Mouse (Mus musculus) MEL (cell line): ENCODE data around the gene Lrrc73.

Experiments used
- CTCF ChIP-seq, 3 experiments: IDR thresholded peaks in 2 of 3; conservative IDR thresholded peaks in 1 of 3; 2 replicates each; pipeline ENCODE4 v1.5.1; 2011 to 2012; ENCODE audit warnings: low read length in 3 of 3, low read depth in 2 of 3, mild to moderate bottlenecking in 2 of 3, improper control_type of control experiment in 1 of 3, inconsistent platforms in 1 of 3, mixed read lengths in 1 of 3, moderate library complexity in 1 of 3; ENCODE audit not compliant: control insufficient read depth in 1 of 3, insufficient read depth in 1 of 3, poor library complexity in 1 of 3, severe bottlenecking in 1 of 3
- EP300 ChIP-seq, 2 experiments: IDR thresholded peaks; 2 replicates each; pipeline ENCODE4 v1.6.1; 2011; ENCODE audit warnings: improper control_type of control experiment in 2 of 2, low read length in 2 of 2, low read depth in 1 of 2, mild to moderate bottlenecking in 1 of 2
- MEF2A ChIP-seq: IDR thresholded peaks from 2 replicates; pipeline ENCODE4 v1.6.1; 2014; ENCODE audit warnings: low read depth, mild to moderate bottlenecking, inconsistent platforms, low read length, improper control_type of control experiment; ENCODE audit not compliant: poor library complexity, insufficient replicate concordance, severe bottlenecking; ENCODE audit errors: extremely low read depth
- POLR2AphosphoS2 ChIP-seq: IDR thresholded peaks from 2 replicates; pipeline ENCODE4 v1.6.1; 2011; ENCODE audit warnings: low read length, improper control_type of control experiment
- TBP ChIP-seq: IDR thresholded peaks from 2 replicates; pipeline ENCODE4 v1.8.0; 2011; ENCODE audit warnings: low read depth, low read length, improper control_type of control experiment

- TF ChIP-seq EP300 (IDR thresholded peaks at IDR 0.05; ENCODE audit: low read depth in 1 of 2, low read length in 2 of 2) = peak; percentile 14 to 52; a peak in 1 of 4 replicates
- no peak for TF ChIP-seq TBP
- no peak for TF ChIP-seq POLR2AphosphoS2
- TF ChIP-seq CTCF (IDR thresholded peaks at IDR 0.05 in 2 of 3, conservative IDR thresholded peaks at IDR 0.05 in 1 of 3; ENCODE audit: control insufficient read depth in 1 of 3, insufficient read depth in 1 of 3, low read depth in 2 of 3, low read length in 3 of 3, poor library complexity in 1 of 3, severe bottlenecking in 1 of 3) = no peak
- no peak for TF ChIP-seq MEF2A
Measured at GRCm38 (mm10) chr17:46237079-46237478, 16.3 kb upstream of the Lrrc73 start.
